Mouse (Mus musculus): Measurements from ENCODE around the gene Olfr1535. TPM values are rescaled to one million over a fixed set of nuclear protein-coding genes. Genes with fewer than 3 reads are reported as not detected.

Olfr1535 gene
- not detected for polyA plus RNA-seq (2015; fragmentation: Illumina TruSeq; extraction: RNeasy Lipid Tissue Mini Kit (QIAGEN cat#74804); ENCODE audit: low read depth, low replicate concordance)

GRCm38 (mm10) chr13:21559793-21560192 lies at the start of gene Olfr1535:
TSS of gene Olfr1535 (minus strand) at chr13:21559893.

DNA sequence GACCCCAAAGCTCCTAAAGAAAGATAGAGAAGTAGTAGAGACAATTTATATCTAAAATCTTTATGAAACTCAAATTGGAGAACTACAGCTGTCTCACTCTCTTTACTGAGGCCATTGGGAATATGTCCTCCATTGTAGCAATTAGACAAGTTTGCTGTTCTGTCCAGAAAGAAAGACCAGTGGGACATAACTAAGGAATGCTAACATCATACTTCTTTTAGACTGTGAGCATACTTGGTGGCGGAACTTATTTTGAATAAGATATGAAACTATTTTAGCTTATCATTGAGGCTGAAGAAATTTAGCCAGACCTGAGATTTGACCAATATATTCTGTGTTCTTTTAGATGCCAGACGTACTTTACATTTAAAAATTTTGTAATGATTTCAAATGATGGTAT lies 22.0 kb upstream of the Olfr1535 start, which contains the start of gene Olfr1364:
Olfr1364 (minus strand) TSS at position 101 of the 400 bp plus-strand sequence.

DNA sequence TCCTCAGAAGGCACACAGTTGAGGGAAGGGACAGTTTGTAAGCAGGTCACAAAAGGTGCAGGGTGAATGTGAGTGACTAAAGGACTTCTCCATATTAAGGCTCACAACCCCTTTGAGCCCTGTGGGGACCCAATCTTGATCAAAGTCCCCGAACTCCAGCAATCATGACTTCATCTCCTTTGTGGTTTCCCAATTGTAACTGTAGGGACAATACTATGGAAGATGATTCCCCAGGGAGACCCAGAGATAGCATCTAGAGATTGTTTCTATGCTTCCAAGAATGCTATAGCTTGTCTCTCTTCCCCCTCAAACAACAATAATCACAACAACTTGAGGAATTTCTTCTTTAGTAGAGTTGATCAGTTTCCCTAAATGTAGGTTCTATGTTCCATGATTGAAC lies 17.0 kb downstream of the Olfr1535 start, which contains the start of gene Olfr1366:
Olfr1366 (minus strand) TSS at position 101 of the 400 bp plus-strand sequence.

GRCm38 (mm10) chr13:21530781-21531201 lies 28.9 kb downstream of the Olfr1535 start, which contains the start of gene Zkscan8:
TSS of gene Zkscan8 (minus strand) at chr13:21531120.

Other genes starting within 250 kb of the Olfr1535 start
- gene Gpx6, start 247.8 kb downstream of the Olfr1535 start, polyA plus RNA-seq (2015; fragmentation: Illumina TruSeq; extraction: RNeasy Lipid Tissue Mini Kit (QIAGEN cat#74804); ENCODE audit: low read depth, low replicate concordance), result 1.0 TPM
- gene Olfr1367, start 213.0 kb downstream of the Olfr1535 start, polyA plus RNA-seq (2015; fragmentation: Illumina TruSeq; extraction: RNeasy Lipid Tissue Mini Kit (QIAGEN cat#74804); ENCODE audit: low read depth, low replicate concordance), result not detected
- 6.4 TPM for gene Zscan12, start 197.1 kb downstream of the Olfr1535 start, polyA plus RNA-seq (2015; fragmentation: Illumina TruSeq; extraction: RNeasy Lipid Tissue Mini Kit (QIAGEN cat#74804); ENCODE audit: low read depth, low replicate concordance)
- 31.8 TPM for gene Zkscan3, start 157.1 kb downstream of the Olfr1535 start, polyA plus RNA-seq (2015; fragmentation: Illumina TruSeq; extraction: RNeasy Lipid Tissue Mini Kit (QIAGEN cat#74804); ENCODE audit: low read depth, low replicate concordance)
- 2.6 TPM for gene Pgbd1, start 118.8 kb downstream of the Olfr1535 start, polyA plus RNA-seq (2015; fragmentation: Illumina TruSeq; extraction: RNeasy Lipid Tissue Mini Kit (QIAGEN cat#74804); ENCODE audit: low read depth, low replicate concordance)
- gene Zscan26, start 106.2 kb downstream of the Olfr1535 start, polyA plus RNA-seq (2015; fragmentation: Illumina TruSeq; extraction: RNeasy Lipid Tissue Mini Kit (QIAGEN cat#74804); ENCODE audit: low read depth, low replicate concordance), result 68.2 TPM
- gene Nkapl, start 91.4 kb downstream of the Olfr1535 start, polyA plus RNA-seq (2015; fragmentation: Illumina TruSeq; extraction: RNeasy Lipid Tissue Mini Kit (QIAGEN cat#74804); ENCODE audit: low read depth, low replicate concordance), result 0.62 TPM
- gene Zkscan4, start 81.0 kb downstream of the Olfr1535 start, polyA plus RNA-seq (2015; fragmentation: Illumina TruSeq; extraction: RNeasy Lipid Tissue Mini Kit (QIAGEN cat#74804); ENCODE audit: low read depth, low replicate concordance), result 4.5 TPM
- gene Gm10065, start 80.5 kb downstream of the Olfr1535 start, polyA plus RNA-seq (2015; fragmentation: Illumina TruSeq; extraction: RNeasy Lipid Tissue Mini Kit (QIAGEN cat#74804); ENCODE audit: low read depth, low replicate concordance), result not detected
- gene AK157302, start 64.7 kb downstream of the Olfr1535 start, polyA plus RNA-seq (2015; fragmentation: Illumina TruSeq; extraction: RNeasy Lipid Tissue Mini Kit (QIAGEN cat#74804); ENCODE audit: low read depth, low replicate concordance), result 2.2 TPM
- 15.6 TPM for gene Gm11273, start 58.5 kb downstream of the Olfr1535 start, polyA plus RNA-seq (2015; fragmentation: Illumina TruSeq; extraction: RNeasy Lipid Tissue Mini Kit (QIAGEN cat#74804); ENCODE audit: low read depth, low replicate concordance)
- gene Zkscan8, start 28.8 kb downstream of the Olfr1535 start, polyA plus RNA-seq (2015; fragmentation: Illumina TruSeq; extraction: RNeasy Lipid Tissue Mini Kit (QIAGEN cat#74804); ENCODE audit: low read depth, low replicate concordance), result 8.6 TPM
- not detected for gene Olfr1366, start 17.1 kb downstream of the Olfr1535 start, polyA plus RNA-seq (2015; fragmentation: Illumina TruSeq; extraction: RNeasy Lipid Tissue Mini Kit (QIAGEN cat#74804); ENCODE audit: low read depth, low replicate concordance)
- gene Olfr1364, start 21.9 kb upstream of the Olfr1535 start, polyA plus RNA-seq (2015; fragmentation: Illumina TruSeq; extraction: RNeasy Lipid Tissue Mini Kit (QIAGEN cat#74804); ENCODE audit: low read depth, low replicate concordance), result not detected
- gene Olfr1362, start 54.1 kb upstream of the Olfr1535 start, polyA plus RNA-seq (2015; fragmentation: Illumina TruSeq; extraction: RNeasy Lipid Tissue Mini Kit (QIAGEN cat#74804); ENCODE audit: low read depth, low replicate concordance), result not detected
- not detected for gene Olfr11, start 82.6 kb upstream of the Olfr1535 start, polyA plus RNA-seq (2015; fragmentation: Illumina TruSeq; extraction: RNeasy Lipid Tissue Mini Kit (QIAGEN cat#74804); ENCODE audit: low read depth, low replicate concordance)
- gene Olfr1361, start 103.5 kb upstream of the Olfr1535 start, polyA plus RNA-seq (2015; fragmentation: Illumina TruSeq; extraction: RNeasy Lipid Tissue Mini Kit (QIAGEN cat#74804); ENCODE audit: low read depth, low replicate concordance), result not detected
- not detected for gene Olfr1360, start 117.5 kb upstream of the Olfr1535 start, polyA plus RNA-seq (2015; fragmentation: Illumina TruSeq; extraction: RNeasy Lipid Tissue Mini Kit (QIAGEN cat#74804); ENCODE audit: low read depth, low replicate concordance)
- not detected for gene Olfr1359, start 138.2 kb upstream of the Olfr1535 start, polyA plus RNA-seq (2015; fragmentation: Illumina TruSeq; extraction: RNeasy Lipid Tissue Mini Kit (QIAGEN cat#74804); ENCODE audit: low read depth, low replicate concordance)
- gene Hist1h2bl, start 156.2 kb upstream of the Olfr1535 start, polyA plus RNA-seq (2015; fragmentation: Illumina TruSeq; extraction: RNeasy Lipid Tissue Mini Kit (QIAGEN cat#74804); ENCODE audit: low read depth, low replicate concordance), result not detected
- not detected for gene Hist1h2ai, start 156.5 kb upstream of the Olfr1535 start, polyA plus RNA-seq (2015; fragmentation: Illumina TruSeq; extraction: RNeasy Lipid Tissue Mini Kit (QIAGEN cat#74804); ENCODE audit: low read depth, low replicate concordance)
- gene Hist1h3h, start 157.8 kb upstream of the Olfr1535 start, polyA plus RNA-seq (2015; fragmentation: Illumina TruSeq; extraction: RNeasy Lipid Tissue Mini Kit (QIAGEN cat#74804); ENCODE audit: low read depth, low replicate concordance), result not detected
- gene Hist1h2bm, start 162.2 kb upstream of the Olfr1535 start, polyA plus RNA-seq (2015; fragmentation: Illumina TruSeq; extraction: RNeasy Lipid Tissue Mini Kit (QIAGEN cat#74804); ENCODE audit: low read depth, low replicate concordance), result not detected
- 1.7 TPM for gene Hist1h4j, start 175.2 kb upstream of the Olfr1535 start, polyA plus RNA-seq (2015; fragmentation: Illumina TruSeq; extraction: RNeasy Lipid Tissue Mini Kit (QIAGEN cat#74804); ENCODE audit: low read depth, low replicate concordance)
- 4.7 TPM for gene Hist1h4k, start 190.6 kb upstream of the Olfr1535 start, polyA plus RNA-seq (2015; fragmentation: Illumina TruSeq; extraction: RNeasy Lipid Tissue Mini Kit (QIAGEN cat#74804); ENCODE audit: low read depth, low replicate concordance)
- gene Hist1h2ak, start 193.9 kb upstream of the Olfr1535 start, polyA plus RNA-seq (2015; fragmentation: Illumina TruSeq; extraction: RNeasy Lipid Tissue Mini Kit (QIAGEN cat#74804); ENCODE audit: low read depth, low replicate concordance), result not detected
- not detected for gene Hist1h2bn, start 194.2 kb upstream of the Olfr1535 start, polyA plus RNA-seq (2015; fragmentation: Illumina TruSeq; extraction: RNeasy Lipid Tissue Mini Kit (QIAGEN cat#74804); ENCODE audit: low read depth, low replicate concordance)
- gene Hist1h1b, start 220.7 kb upstream of the Olfr1535 start, polyA plus RNA-seq (2015; fragmentation: Illumina TruSeq; extraction: RNeasy Lipid Tissue Mini Kit (QIAGEN cat#74804); ENCODE audit: low read depth, low replicate concordance), result not detected
- not detected for gene Hist1h3i, start 223.5 kb upstream of the Olfr1535 start, polyA plus RNA-seq (2015; fragmentation: Illumina TruSeq; extraction: RNeasy Lipid Tissue Mini Kit (QIAGEN cat#74804); ENCODE audit: low read depth, low replicate concordance)
- not detected for gene Hist1h2an, start 227.3 kb upstream of the Olfr1535 start, polyA plus RNA-seq (2015; fragmentation: Illumina TruSeq; extraction: RNeasy Lipid Tissue Mini Kit (QIAGEN cat#74804); ENCODE audit: low read depth, low replicate concordance)
- gene Hist1h2bp, start 227.6 kb upstream of the Olfr1535 start, polyA plus RNA-seq (2015; fragmentation: Illumina TruSeq; extraction: RNeasy Lipid Tissue Mini Kit (QIAGEN cat#74804); ENCODE audit: low read depth, low replicate concordance), result not detected